Mouse (Mus musculus): ENCODE data around the gene March10. TPM values are rescaled to one million over a fixed set of nuclear protein-coding genes. Genes with fewer than 3 reads are reported as not detected.
A peak's percentile ranks its signal among the peaks of the same experiment; 100 is the strongest.

The March10 gene
- total RNA-seq, 2 experiments from 2014 or later, result 0.31 to 1.0 TPM

DNA sequence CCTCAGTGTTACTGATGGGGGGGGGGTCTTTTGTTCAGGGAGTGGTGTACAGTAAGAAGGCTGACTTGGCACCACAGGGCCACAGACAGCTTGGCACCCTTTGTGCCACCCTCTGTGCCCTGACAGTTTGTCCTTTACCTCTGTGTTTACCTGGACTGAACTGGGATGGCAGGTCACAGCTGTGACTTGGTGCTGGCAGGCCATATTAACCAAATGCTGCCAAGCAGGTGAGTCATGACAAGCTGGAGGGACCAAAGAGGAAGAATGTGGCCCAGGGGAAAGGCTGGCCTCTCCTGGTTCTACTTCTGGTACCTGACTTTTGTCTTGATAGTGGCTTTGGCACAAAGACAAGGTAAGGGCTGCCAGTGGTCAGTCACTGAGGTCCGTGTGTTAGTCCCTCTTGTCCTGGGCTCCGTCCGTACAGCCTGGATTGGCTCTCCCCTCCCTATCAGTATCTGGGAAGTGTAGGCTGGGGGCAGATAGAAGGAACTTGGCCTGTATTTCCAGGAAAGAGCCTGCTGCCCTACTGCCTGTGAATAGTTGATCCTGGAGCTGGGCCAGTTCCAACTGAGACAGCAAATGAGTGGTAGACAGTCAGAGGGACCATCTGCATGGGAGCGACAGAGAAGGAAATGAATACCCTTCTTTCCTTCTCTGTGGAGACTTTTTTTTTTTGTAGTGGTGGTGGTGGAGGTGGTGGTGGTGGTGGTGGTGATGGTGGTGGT, 94.3 kb downstream of the March10 start:
- DNase-seq (ENCODE audit: low spot score in 2 of 2), result peak; percentile 41 to 42

DNA sequence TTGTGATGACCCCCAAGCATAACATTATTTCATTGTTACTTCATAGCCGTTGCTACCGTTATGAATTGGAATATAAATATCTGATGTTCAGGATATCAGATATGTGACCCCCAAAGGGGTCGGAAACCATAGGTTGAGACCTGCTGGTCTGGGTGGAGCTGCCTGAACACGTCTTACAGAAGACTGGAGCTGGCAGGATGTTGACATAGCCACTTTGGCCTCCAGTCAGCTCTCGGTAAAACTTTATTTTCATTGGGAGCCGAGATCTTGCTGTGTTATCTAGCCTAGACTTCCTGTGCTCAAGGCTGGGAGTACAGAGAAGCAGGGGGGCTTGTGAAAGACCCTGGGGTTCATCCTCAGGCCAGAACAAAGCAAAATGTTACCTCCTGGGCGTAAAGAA, 100.2 kb downstream of the March10 start:
- DNase-seq (ENCODE audit: low spot score in 2 of 2), result no peak

DNA sequence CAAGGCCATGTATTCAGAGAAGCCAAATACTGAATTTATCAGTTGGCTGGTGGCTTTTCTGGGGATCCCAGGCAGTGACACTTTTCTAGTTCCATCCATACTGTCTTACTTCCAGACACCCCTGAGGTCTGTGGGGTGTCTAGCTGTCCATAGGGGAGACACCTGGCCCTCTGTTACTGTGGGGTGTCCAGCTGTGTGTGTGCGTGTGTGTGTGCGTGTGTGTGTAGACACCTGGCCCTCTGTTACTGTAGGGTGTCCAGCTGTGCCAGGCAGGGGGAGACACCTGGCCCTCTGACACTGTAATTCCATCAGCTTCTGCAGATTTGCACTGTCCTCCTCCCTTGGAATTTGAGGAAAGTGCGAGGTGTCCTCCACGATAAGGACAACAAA, 102.6 kb downstream of the March10 start:
- no peak for DNase-seq (ENCODE audit: low spot score in 2 of 2)

DNA sequence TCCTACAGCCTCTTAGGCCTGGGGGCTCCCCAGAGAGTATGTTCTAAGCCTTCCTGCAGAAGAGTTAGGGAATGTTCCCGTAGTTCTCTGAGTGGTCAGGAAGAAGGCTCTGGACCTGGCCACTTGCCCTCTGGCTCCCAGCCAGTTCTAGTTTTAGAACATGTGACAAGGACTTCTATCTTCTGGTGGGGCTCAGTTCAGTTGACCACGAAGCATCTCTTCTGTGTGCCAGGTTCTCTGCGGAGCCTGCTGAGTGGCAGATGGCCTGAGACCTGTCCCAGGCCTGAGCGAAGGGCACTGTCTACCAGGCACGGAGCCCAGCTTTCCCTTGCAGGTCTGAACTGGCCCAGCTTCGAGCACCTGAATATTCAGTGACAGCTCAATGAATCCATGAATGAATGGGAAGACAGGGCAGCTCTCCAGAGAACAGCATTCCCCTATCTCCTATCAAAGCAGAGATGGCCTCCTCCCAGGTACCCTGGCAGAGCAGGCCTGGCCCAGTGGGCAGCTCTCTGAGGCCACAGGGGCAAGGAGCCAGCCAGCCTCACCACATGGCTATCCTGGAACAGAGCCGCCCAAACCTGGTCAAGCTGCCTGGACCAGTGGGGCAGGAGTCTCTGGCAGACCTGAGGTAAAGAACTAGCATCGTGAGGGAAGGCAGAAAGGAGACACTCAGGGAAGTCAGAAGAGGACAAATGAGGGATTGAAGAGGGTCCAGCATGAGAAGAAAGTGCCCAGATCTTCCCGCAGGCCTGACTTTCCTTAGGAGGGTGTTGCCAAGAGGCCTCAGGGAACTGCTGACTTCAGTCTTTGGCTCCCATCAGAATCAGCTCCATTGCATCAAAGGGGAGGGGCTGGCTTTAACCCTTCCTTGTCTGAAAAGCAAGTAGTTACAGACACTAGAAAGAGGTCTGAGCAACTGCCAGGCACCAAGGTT, 103.3 kb downstream of the March10 start:
- DNase-seq (ENCODE audit: low spot score in 2 of 2), result peak; percentile 59 to 63

DNA sequence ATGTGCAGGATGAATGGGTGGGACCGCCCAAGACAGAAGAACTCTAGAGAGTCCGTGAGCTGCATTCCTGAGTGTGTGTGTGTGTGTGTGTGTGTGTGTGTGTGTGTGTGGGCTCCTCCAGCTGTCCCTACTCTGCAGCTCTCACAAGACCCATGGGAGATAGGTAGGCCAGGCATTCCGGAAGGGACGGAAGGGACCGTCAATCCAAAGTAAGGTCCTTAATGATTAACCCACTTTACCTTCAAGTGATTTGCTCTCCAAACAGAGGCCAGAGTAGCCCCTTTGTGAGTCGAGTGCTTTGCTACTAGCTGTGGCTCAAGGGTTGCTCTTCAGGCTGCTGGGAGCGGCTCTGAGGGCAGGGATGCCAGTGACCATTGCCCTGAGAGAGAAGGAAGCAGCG, 104.4 kb downstream of the March10 start:
- DNase-seq (ENCODE audit: low spot score in 2 of 2), result no peak

DNA sequence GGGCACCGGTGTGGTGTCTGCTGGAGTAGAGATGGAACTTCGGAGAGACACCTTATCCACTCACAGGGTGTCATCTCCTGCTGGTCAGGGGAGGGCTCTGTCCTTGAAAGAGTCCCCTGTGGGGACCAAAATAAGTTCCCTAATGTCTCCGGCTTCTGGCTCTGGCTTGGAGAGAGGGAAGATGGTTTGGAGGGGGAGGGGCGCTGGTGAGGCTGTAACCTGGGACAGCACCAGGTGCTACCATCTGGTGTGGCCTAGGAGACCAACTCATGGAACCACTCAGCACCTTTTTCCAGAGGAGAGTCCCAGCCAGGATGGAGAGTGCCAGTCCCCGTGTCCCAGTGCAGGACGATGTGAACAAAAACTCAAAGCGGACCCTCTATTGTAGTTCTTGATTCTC, 105.9 kb downstream of the March10 start:
- no peak for DNase-seq (ENCODE audit: low spot score in 2 of 2)

DNA sequence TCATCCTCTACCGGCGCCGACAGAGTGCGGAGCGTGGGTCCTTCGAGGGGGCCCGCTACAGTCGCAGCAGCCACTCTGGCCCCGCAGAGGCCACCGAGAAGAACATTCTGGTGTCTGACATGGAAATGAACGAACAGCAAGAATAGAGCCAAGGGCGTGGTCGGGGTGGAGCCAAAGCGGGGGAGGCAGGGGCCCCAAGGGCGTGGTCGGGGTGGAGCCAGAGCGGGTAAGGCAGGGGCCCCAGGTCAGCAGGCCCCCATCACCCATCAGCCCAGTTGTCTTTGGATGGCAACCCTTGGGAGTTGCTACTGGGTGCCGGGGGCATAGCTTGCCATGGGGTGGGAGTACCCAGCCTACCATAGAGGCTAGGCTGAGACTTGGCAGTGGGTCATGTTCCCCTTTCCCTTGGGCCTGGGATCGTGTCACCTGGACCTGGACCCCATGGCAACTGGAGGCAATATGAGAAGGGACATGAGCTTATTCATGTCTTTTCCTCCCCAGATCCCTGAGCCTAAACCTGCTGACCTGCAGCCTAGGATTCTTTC, 106.7 kb downstream of the March10 start:
- DNase-seq (ENCODE audit: low spot score in 2 of 2), result no peak

DNA sequence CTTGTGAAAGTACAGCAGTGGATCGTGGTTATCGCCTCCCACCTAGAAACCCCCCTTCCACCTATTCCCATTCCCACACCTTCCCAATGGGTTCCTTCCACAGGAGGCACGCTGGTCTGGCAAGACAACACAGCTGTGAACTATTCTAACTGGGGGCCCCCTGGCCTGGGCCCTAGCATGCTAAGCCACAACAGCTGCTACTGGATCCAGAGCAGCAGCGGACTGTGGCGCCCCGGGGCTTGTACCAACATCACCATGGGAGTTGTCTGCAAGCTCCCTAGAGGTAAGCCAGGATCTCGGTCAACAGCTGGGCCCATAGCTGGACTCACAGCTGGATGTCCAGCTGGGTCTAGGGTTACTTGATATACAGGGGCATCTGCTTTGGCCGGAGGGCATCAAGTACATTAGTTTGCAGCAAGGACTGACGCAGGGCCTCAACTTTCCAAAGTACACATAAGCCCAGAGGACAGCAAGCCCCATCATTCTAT, 108.0 kb downstream of the March10 start:
- DNase-seq (ENCODE audit: low spot score in 2 of 2), result no peak

DNA sequence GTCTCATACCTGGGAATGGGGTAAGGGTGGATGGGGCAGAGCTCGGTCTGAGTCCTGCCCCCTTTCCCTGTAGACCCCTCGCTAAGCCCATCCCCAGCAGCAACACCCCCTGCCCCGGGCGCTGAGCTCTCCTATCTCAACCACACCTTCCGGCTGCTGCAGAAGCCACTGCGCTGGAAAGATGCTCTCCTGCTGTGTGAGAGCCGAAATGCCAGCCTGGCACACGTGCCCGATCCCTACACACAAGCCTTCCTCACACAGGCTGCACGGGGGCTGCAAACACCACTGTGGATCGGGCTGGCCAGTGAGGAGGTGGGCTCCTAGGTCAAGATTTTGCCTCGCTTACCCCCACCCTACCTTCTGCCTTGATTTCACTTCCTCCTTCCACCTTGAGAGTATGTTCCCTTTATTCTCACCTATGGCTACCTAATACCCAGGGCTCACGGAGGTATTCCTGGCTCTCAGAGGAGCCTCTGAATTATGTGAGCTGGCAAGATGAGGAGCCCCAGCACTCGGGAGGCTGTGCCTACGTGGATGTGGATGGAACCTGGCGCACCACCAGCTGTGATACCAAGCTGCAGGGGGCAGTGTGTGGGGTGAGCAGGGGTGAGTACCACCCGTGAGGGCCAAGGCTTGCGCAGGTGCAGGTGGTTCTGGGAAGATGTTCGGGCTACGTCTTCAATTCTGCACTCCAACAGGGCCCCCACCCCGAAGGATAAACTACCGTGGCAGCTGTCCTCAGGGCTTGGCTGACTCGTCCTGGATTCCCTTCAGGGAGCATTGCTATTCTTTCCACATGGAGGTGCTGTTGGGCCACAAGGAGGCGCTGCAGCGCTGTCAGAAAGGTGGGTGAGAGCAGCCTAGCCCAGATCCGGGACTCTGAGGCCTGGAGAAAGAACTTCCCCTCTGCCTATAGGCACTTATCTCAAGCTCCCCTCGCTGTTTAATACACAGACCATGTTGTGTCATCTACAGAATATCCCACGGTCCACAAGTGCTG, 109.1 kb downstream of the March10 start:
- peak; percentile 93 to 94 for DNase-seq (ENCODE audit: low spot score in 2 of 2)

DNA sequence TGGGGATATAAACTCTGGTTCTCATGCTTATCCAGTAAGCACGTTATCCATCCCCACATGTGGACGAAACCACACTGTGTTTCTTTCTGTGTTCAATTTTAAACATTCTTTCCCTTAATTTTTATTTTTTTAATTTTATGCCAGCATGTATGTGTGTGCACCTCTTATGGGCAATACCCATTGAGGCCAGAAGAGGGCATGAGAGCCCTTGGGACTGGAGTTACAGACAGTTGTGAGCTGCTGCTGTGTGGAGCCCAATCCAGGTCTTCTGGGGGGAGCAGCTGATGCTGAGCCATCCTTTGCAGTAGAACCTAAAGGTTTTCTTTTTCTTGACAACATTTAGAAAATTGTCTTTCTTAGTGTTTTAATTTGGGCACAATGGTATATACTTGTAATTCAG, 111.3 kb downstream of the March10 start:
- peak; percentile 40 to 47 for DNase-seq (ENCODE audit: low spot score in 2 of 2)

DNA sequence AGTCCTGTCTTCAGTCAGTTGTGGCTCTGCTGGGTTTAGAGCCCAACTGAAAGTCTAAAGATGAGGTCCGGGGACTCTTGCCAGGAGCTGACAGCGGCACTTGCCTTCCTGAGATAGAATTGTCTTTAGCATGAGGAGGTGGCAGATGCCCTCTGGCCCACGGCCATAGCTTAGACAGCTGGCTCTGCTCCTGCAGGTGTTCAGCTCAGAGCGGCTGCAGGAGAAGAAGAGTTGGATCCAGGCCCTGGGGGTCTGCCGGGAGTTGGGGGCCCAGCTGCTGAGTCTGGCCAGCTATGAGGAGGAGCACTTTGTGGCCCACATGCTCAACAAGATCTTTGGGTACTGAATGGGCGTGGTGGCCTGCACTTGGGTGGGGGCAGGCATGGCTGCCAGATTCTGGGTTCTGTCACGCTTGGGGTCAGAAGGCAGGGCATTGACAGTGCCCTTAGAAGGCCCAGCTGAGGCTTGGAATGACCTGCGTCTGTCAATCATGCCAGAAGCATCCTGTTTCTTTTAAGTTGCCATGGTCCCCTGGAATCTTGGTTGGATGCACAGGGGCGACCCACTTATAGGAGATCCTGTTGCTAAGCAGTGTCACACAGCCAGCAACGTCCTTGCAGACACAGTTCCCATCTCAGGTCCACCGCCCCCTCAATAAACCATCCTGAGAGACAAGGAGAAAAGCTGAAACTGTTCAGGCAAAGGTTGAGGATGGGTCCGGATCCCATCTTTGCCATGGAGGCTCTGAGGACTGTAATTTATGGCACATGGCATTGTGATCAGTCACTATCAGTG, 117.7 kb downstream of the March10 start:
- no peak for DNase-seq (ENCODE audit: low spot score in 2 of 2)

DNA sequence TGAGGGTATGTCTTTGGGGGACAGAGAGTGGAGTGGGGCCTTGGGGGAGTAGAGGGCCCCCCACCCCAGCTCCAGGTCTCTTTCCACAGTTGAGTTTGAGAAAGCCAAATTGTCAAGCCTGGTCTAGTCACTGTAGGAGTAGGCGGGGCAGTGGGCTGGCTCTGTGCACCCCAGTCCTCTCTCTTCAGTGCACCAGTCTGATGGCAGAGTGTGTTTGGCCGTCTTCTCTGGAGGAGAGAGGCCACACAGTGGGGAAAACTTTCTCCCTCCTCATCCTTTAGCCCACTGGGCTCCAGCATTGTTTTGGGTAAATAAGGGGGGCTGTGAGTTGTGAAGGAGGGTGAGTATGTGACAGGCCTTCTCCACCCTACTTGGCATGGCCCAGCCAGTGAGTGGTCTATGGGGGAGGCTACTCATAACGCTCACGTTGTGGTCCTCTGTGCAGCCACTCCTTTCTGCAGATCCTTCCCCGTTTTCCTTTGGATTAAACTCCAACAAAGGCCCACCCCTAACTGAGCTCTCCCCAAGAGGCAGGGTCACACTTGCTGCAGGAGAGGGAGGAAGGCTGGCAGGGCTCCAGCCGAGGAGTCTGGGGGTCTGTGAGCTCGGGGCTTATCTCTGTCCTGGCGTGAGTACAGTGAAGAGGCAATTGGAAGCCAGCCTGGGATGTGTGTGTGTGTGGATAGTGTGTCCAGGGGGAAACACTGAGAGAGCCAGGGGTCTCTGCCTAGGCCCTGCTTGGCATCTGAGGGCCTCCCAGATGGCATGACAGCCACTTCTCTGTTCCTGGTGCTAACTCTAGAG, 122.5 kb downstream of the March10 start:
- no peak for DNase-seq (ENCODE audit: low spot score in 2 of 2)

DNA sequence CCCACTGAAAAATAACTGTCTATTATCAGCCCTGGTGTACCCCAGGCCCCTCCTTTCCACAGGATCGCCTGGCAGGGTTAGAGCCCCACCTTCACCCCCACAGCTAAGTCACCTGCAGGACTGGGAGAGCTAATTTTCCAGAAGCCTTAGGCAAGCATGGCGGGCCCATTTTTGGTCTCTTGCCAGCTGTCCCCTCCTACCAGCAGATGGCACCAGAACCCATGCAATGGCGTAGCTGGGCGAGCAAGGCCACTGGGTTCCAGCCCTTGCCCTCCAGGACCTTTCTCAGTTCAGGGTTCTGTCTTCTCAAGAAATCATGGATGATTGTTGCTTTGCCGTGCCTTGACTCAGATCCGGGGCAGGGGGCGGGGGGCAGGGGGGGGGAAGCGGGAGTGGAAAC, 124.1 kb downstream of the March10 start:
- peak; percentile 72 to 76 for DNase-seq (ENCODE audit: low spot score in 2 of 2)

DNA sequence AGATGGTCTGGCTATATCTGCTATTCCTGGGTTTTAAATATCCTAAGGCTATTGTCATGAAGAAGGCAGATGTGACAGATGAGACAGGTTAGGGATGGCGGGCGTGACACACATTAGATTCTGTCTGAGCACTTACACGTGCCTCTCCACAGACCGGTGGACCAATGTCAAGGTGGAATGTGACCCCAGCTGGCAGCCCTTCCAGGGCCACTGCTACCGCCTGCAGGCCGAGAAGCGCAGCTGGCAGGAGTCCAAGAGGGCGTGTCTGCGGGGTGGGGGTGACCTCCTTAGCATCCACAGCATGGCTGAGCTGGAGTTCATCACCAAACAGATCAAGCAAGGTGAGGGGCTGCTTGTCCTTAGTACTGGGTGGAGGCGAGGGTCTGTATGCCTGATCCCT, 124.8 kb downstream of the March10 start:
- peak; percentile 41 to 46 for DNase-seq (ENCODE audit: low spot score in 2 of 2)

DNA sequence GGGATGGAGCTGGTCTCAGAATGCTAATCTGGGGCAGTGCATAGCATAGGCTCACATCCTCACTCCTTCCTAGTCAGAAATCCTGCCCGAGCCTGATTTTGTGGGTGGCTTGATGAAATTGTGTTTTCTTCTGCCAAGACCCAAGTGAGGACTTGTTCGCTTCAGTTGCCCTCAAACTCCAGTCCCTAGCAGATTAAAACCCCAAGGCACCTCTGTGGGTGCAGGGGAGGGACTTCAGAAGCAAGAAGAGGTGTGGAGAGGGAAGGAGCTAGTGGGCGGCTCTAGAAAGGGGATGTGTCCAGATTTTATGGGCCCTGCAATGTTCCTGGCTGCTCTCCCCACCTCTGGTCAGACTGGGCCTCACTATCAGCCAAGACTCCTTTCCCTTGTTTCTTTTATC, 125.4 kb downstream of the March10 start:
- no peak for DNase-seq (ENCODE audit: low spot score in 2 of 2)

DNA sequence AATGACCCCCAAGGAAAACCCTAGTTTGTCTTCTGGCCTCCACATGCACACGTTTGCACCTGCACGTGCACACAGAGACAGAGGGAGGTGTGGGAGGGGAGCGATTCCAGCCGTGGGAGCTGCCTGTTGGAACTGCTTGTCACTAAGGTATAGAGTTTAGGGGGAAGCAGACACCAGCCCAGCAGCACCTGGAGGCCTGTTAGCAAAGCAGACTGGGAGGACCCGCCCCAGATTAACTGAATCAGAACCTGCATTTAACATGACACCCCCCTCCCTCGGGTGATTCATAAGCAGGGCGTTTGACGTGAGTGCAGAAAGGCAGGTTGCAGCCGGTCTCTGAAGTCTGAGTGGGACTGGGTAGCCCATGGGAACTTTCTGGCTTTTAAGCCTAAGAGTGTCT, 126.6 kb downstream of the March10 start:
- no peak for DNase-seq (ENCODE audit: low spot score in 2 of 2)

DNA sequence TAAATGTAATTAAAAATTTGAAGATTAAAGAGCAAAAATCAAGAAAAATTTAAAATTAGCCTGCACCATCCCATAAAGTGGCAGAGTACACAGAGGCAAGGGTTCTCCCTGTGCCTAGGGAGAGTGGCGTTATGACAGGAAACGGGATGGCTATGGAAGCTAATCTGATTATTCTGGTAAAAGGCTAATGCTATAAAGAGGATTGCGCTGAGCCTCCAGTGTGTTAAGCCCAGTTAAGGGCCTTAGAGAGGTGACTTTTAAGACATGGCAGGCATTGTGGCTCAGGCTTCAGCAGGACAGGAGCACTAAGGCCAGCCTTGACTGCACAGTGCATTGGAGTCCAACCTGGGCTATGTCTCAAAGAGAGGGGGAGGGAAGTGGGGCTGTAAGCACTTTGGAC, 129.4 kb downstream of the March10 start:
- DNase-seq (ENCODE audit: low spot score in 2 of 2), result no peak

DNA sequence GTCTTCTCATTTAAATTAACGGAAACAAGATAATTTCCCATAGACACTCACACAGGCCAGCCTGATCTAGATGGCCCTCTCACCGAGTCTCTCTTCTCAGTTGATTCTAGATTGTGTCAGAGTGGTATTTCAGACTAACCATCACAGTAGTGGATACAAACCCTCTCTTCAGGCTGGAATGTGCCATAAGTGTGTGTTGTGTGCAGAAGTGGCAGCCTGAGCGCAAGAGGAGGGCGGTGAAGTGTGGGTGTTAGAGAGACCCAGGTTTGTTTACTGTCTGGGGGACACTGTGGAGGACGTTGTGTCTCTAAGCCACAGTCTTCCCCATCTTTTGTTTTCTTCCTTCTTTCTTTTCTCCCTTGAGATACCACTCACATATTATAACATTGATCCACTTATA, 133.0 kb downstream of the March10 start:
- DNase-seq (ENCODE audit: low spot score in 2 of 2), result no peak

DNA sequence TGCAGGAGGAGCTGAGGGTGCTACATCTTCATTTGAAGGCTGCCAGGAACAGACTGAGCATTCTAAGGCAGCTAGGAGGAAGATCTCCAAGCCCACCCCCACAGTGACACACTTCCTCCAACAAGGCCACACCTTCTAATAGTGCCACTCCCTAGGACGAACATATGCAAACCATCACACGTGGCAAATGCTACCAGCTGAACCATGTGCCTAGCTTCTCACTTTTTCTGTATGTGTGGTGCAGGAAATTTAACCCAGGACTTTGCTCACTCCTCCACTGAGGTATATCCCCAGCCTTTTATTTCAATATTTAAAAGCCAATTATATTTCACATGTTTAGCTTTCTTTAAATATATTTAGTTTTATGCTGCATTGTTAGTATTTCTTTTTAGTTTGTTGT, 135.4 kb downstream of the March10 start:
- DNase-seq (ENCODE audit: low spot score in 2 of 2), result no peak

Measured in layer of hippocampus, postnatal 10 days (tissue).